Mouse (Mus musculus): Measurements from ENCODE around the gene Rab33b. TPM values are rescaled to one million over a fixed set of nuclear protein-coding genes. Genes with fewer than 3 reads are reported as not detected.

The Rab33b gene
- total and polyA plus RNA-seq, 2 experiments, result 4.7 to 7.3 TPM

DNA sequence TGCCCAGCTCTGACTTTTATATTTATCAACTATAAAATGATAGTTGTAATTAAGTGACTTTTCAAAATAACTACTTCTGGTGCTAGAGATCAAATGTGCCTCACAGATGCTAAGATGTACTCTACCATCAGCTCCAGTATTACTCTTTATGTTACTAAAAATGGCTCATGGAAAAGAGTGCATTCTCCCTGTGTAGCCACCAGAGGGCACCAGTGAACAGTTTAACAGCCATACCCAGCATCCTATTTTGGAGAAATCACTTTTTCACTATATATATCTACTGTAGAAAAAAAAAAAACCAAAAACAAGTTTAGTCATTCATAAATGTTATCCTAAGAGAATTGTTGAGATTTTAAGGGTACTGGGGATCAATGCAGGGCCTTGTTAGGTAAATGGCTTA lies 2.7 kb upstream of the Rab33b start:
- Histone ChIP-seq H3K9ac (ENCODE audit: low read depth, low read length) (no peak overlapping the region), H3K27me3 (ENCODE audit: control insufficient read depth, insufficient read depth, low read length) (no peaks in the 10 kb centered on the region), H3K36me3 (ENCODE audit: control insufficient read depth, insufficient read depth, low read length) (no peaks in the 10 kb centered on the region), H3K4me1 (ENCODE audit: control insufficient read depth, insufficient read depth, low read length) (peaks cover 4% of the 10 kb centered on the region; the same call in 1 of the 2 replicates), H3K27ac (replicated peaks; ENCODE audit: insufficient read depth, low read depth, low read length) (no peak overlapping the region), H3K79me2 (ENCODE audit: control insufficient read depth, insufficient read depth, low read length) (peaks cover 3% of the 10 kb centered on the region; the same call in 1 of the 2 replicates), H3K4me3 (ENCODE audit: insufficient read depth, low read depth, low read length) (no peak overlapping the region)
- DNase-seq (ENCODE audit: extremely low read depth, low read depth, low spot score), result peak; percentile 24
- TF ChIP-seq CTCF (IDR thresholded peaks at IDR 0.05; ENCODE audit: low read depth, low read length) (peak; percentile 70), POLR2A (IDR thresholded peaks at IDR 0.05; ENCODE audit: extremely low read depth, insufficient read depth, low read length) (no peak)

GRCm38 (mm10) chr3:51481881-51482280 lies 1.8 kb upstream of the Rab33b start:
- Histone ChIP-seq H3K9ac (ENCODE audit: low read depth, low read length) (no peak overlapping the region), H3K36me3 (ENCODE audit: control insufficient read depth, insufficient read depth, low read length) (no peaks in the 10 kb centered on the region), H3K4me1 (ENCODE audit: control insufficient read depth, insufficient read depth, low read length) (peaks cover 4% of the 10 kb centered on the region; the same call in 1 of the 2 replicates), H3K79me2 (ENCODE audit: control insufficient read depth, insufficient read depth, low read length) (peaks cover 7% of the 10 kb centered on the region; the same call in 1 of the 2 replicates), H3K4me3 (ENCODE audit: insufficient read depth, low read depth, low read length) (no peak overlapping the region), H3K27ac (replicated peaks; ENCODE audit: insufficient read depth, low read depth, low read length) (no peak overlapping the region), H3K27me3 (ENCODE audit: control insufficient read depth, insufficient read depth, low read length) (no peaks in the 10 kb centered on the region)
- no peak for TF ChIP-seq CTCF (IDR thresholded peaks at IDR 0.05; ENCODE audit: low read depth, low read length)
- no peak for TF ChIP-seq POLR2A (IDR thresholded peaks at IDR 0.05; ENCODE audit: extremely low read depth, insufficient read depth, low read length)
- no peak for DNase-seq (ENCODE audit: extremely low read depth, low read depth, low spot score)
- 59% methylated on average over 3 of the region's 3 CpGs for WGBS

- H3K27me3 ChIP-seq (ENCODE audit: control insufficient read depth, insufficient read depth, low read length), result no peaks in the 10 kb centered on the region
- no peaks in the 10 kb centered on the region for H3K36me3 ChIP-seq (ENCODE audit: control insufficient read depth, insufficient read depth, low read length)
- no peak overlapping the region for H3K9ac ChIP-seq (ENCODE audit: low read depth, low read length)
- no peak overlapping the region for H3K4me3 ChIP-seq (ENCODE audit: insufficient read depth, low read depth, low read length)
- no peak overlapping the region for H3K27ac ChIP-seq (replicated peaks; ENCODE audit: insufficient read depth, low read depth, low read length)
- WGBS, result 62% methylated on average over 3 of the region's 3 CpGs
- peaks cover 4% of the 10 kb centered on the region; the same call in 1 of the 2 replicates for H3K4me1 ChIP-seq (ENCODE audit: control insufficient read depth, insufficient read depth, low read length)
- no peak for TF ChIP-seq CTCF (IDR thresholded peaks at IDR 0.05; ENCODE audit: low read depth, low read length)
- TF ChIP-seq POLR2A (IDR thresholded peaks at IDR 0.05; ENCODE audit: extremely low read depth, insufficient read depth, low read length), result no peak
- DNase-seq (ENCODE audit: extremely low read depth, low read depth, low spot score), result no peak
- H3K79me2 ChIP-seq (ENCODE audit: control insufficient read depth, insufficient read depth, low read length), result peaks cover 7% of the 10 kb centered on the region; the same call in 1 of the 2 replicates
Observed at GRCm38 (mm10) chr3:51482781-51483180, 939 bp upstream of the Rab33b start.

DNA sequence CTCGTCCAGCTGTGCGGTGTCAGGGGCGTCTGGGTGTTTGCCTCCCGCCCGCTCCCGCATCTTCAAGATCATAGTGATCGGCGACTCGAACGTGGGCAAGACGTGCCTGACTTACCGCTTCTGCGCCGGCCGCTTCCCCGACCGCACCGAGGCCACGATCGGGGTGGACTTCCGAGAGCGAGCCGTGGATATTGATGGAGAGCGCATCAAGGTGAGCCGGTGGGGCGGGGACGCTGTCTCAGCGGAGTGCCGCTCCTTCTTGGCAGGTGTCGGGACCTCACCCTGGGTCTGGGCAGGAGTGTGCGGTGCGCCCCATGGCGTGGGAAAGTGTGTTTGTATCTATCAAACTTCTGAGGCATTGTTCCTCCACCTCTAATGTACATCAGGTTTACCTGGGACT lies 650 bp downstream of the Rab33b start:
- H3K4me3 ChIP-seq (ENCODE audit: insufficient read depth, low read depth, low read length), result peak overlapping the region; percentile 90
- peak overlapping the region; percentile 90 for H3K9ac ChIP-seq (ENCODE audit: low read depth, low read length)
- WGBS, result under 1% methylated on average over 33 of the region's 33 CpGs
- H3K36me3 ChIP-seq (ENCODE audit: control insufficient read depth, insufficient read depth, low read length), result no peaks in the 10 kb centered on the region
- peak overlapping the region; percentile 10; the same call in 1 of the 2 replicates for H3K27ac ChIP-seq (replicated peaks; ENCODE audit: insufficient read depth, low read depth, low read length)
- no peaks in the 10 kb centered on the region for H3K27me3 ChIP-seq (ENCODE audit: control insufficient read depth, insufficient read depth, low read length)
- peaks cover 7% of the 10 kb centered on the region; the same call in 1 of the 2 replicates for H3K79me2 ChIP-seq (ENCODE audit: control insufficient read depth, insufficient read depth, low read length)
- TF ChIP-seq CTCF (IDR thresholded peaks at IDR 0.05; ENCODE audit: low read depth, low read length) (no peak), POLR2A (IDR thresholded peaks at IDR 0.05; ENCODE audit: extremely low read depth, insufficient read depth, low read length) (no peak)
- peaks cover 4% of the 10 kb centered on the region; the same call in 1 of the 2 replicates for H3K4me1 ChIP-seq (ENCODE audit: control insufficient read depth, insufficient read depth, low read length)
- DNase-seq (ENCODE audit: extremely low read depth, low read depth, low spot score), result no peak

GRCm38 (mm10) chr3:51485347-51485746 lies 1.6 kb downstream of the Rab33b start:
- no peak overlapping the region for H3K4me3 ChIP-seq (ENCODE audit: insufficient read depth, low read depth, low read length)
- peaks cover 7% of the 10 kb centered on the region; the same call in 1 of the 2 replicates for H3K79me2 ChIP-seq (ENCODE audit: control insufficient read depth, insufficient read depth, low read length)
- H3K4me1 ChIP-seq (ENCODE audit: control insufficient read depth, insufficient read depth, low read length), result peaks cover 4% of the 10 kb centered on the region; the same call in 1 of the 2 replicates
- DNase-seq (ENCODE audit: extremely low read depth, low read depth, low spot score), result no peak
- no peak overlapping the region for H3K9ac ChIP-seq (ENCODE audit: low read depth, low read length)
- no peaks in the 10 kb centered on the region for H3K27me3 ChIP-seq (ENCODE audit: control insufficient read depth, insufficient read depth, low read length)
- TF ChIP-seq POLR2A (IDR thresholded peaks at IDR 0.05; ENCODE audit: extremely low read depth, insufficient read depth, low read length), result no peak
- no peak for TF ChIP-seq CTCF (IDR thresholded peaks at IDR 0.05; ENCODE audit: low read depth, low read length)
- H3K27ac ChIP-seq (replicated peaks; ENCODE audit: insufficient read depth, low read depth, low read length), result no peak overlapping the region
- WGBS, result 62% methylated on average over 4 of the region's 4 CpGs
- H3K36me3 ChIP-seq (ENCODE audit: control insufficient read depth, insufficient read depth, low read length), result no peaks in the 10 kb centered on the region

DNA sequence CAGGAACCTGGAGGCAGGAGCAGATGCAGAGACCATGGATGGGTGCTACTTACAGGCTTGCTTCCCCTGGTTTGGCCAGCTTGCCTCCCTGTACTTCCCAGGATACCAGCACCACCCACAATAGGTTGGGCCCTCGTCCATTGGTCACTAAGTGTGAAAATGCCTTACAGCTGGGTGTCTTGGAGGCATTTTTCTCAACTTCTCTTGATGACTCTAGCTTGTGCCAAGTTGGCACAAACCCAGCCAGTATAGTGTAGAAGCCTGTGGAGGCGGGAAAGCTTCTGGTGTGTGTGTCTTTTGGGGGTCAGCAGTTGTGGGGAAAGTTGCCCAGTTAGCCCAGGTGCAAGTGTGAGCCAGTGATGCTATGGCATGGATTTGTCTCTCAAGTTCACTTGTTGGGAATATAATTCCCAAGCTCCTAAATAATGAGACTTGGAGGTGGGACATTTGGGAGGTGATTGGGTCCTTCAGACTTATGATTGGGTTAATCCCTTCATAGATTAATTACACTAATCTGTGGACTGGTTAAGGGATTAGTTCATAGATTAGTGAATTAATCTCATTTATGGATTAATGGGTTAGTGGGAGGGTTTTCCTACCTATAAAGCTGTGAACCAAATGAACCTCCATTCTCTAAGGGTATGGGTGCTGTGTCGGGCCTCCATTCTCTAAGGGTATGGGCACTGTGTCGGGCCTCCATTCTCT lies 2.9 kb downstream of the Rab33b start:
- no peak overlapping the region for H3K4me3 ChIP-seq (ENCODE audit: insufficient read depth, low read depth, low read length)
- 90% methylated on average over 4 of the region's 4 CpGs for WGBS
- H3K36me3 ChIP-seq (ENCODE audit: control insufficient read depth, insufficient read depth, low read length), result no peaks in the 10 kb centered on the region
- DNase-seq (ENCODE audit: extremely low read depth, low read depth, low spot score), result no peak
- TF ChIP-seq CTCF (IDR thresholded peaks at IDR 0.05; ENCODE audit: low read depth, low read length) (no peak), POLR2A (IDR thresholded peaks at IDR 0.05; ENCODE audit: extremely low read depth, insufficient read depth, low read length) (no peak)
- peaks cover 4% of the 10 kb centered on the region; the same call in 1 of the 2 replicates for H3K4me1 ChIP-seq (ENCODE audit: control insufficient read depth, insufficient read depth, low read length)
- no peaks in the 10 kb centered on the region for H3K27me3 ChIP-seq (ENCODE audit: control insufficient read depth, insufficient read depth, low read length)
- H3K9ac ChIP-seq (ENCODE audit: low read depth, low read length), result no peak overlapping the region
- H3K79me2 ChIP-seq (ENCODE audit: control insufficient read depth, insufficient read depth, low read length), result peaks cover 7% of the 10 kb centered on the region; the same call in 1 of the 2 replicates
- H3K27ac ChIP-seq (replicated peaks; ENCODE audit: insufficient read depth, low read depth, low read length), result no peak overlapping the region

Measured in liver, adult 2 months (tissue).